Mouse (Mus musculus) C2C12 (cell line): Measurements from ENCODE around the gene Fgd2.

ENCODE experiments used
- CTCF ChIP-seq: IDR thresholded peaks from one replicate; pipeline ENCODE4 v1.5.1; 2011; ENCODE audit not compliant: control insufficient read depth, insufficient read depth, insufficient read length
- MYOD1 ChIP-seq: IDR thresholded peaks from one replicate; pipeline ENCODE4 v1.6.1; 2011; ENCODE audit warnings: low read depth; ENCODE audit not compliant: control insufficient read depth, insufficient read length
- USF1 ChIP-seq: IDR thresholded peaks from one replicate; pipeline ENCODE4 v1.6.1; 2011; ENCODE audit warnings: low read depth, mild to moderate bottlenecking, control low read depth, moderate library complexity

GRCm38 (mm10) chr17:29337979-29338823 lies 22.5 kb upstream of the Fgd2 start:
- no peak for TF ChIP-seq CTCF
- TF ChIP-seq USF1: no peak
- no peak for TF ChIP-seq MYOD1
